Mouse (Mus musculus): ENCODE measurements around the gene Mrpl44. TPM values are rescaled to one million over a fixed set of nuclear protein-coding genes. Genes with fewer than 3 reads are reported as not detected.

The Mrpl44 gene
- polyA plus RNA-seq, 1 experiment from 2014 or later, result 59.1 TPM

DNA sequence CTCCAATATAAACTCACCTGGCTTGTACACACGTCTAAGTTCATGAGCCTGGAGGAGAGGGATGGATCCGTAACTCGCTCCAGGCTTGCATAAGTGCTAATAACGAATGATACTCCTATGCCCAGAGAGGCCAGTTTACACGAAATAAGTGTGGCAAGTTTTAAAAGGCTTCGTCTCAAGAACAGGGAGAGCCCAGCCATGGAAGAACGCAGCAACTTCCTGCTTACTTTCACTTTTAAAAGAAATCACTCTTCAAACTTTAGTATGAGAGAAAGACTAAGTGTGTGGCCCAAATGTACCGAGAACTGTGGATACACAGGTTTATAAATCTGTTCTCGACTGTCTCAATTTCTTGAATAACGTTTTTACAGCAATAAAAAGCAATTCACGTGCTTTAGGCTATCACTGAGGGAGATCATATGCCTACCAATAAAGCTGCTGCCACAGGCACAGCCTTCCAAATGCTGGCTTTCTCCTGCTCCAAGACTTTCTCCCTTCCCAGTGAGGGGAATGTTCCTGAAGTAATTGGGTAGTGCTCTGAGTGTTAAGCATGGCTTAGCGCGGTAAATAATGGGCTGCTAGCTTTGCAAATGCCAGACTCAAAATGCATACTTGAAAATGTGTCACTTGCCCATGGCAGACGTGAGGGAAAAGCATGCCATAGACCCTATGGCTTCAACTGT, 48.3 kb downstream of the Mrpl44 start:
- Histone ChIP-seq H3K27ac (no peak overlapping the region), H3K9me3 (no peaks in the 10 kb centered on the region), H3K4me3 (no peak overlapping the region), H3K27me3 (ENCODE audit: insufficient read depth, poor library complexity, severe bottlenecking) (no peaks in the 10 kb centered on the region), H3K4me1 (replicated peaks) (no peaks in the 10 kb centered on the region), H3K36me3 (peaks cover 12% of the 10 kb centered on the region; the same call in 1 of the 2 replicates)
- no peak for DNase-seq (ENCODE audit: low spot score)
- WGBS, result 83% methylated on average over 14 of the region's 14 CpGs

Other genes with a start within 250 kb of the Mrpl44 start
- gene Ap1s3, start 104.0 kb upstream of the Mrpl44 start, polyA plus RNA-seq (2016; fragmentation: Nextera tagmentation; extraction: Ambion mirVana), result 0.12 and 0.30 TPM in 2 replicates
- gene Wdfy1, start 125 bp downstream of the Mrpl44 start, polyA plus RNA-seq (2016; fragmentation: Nextera tagmentation; extraction: Ambion mirVana), result 41.0 and 44.9 TPM in 2 replicates
- gene Serpine2, start 85.2 kb downstream of the Mrpl44 start, polyA plus RNA-seq (2016; fragmentation: Nextera tagmentation; extraction: Ambion mirVana), result 68.2 and 70.8 TPM in 2 replicates

Measured in hindbrain, embryonic 10.5 days (tissue).